Mouse (Mus musculus) monocyte, adult 5-6 weeks (primary cell): ENCODE data around the gene Rmi2. TPM values are rescaled to one million over a fixed set of nuclear protein-coding genes. Genes with fewer than 3 reads are reported as not detected.

Experiments
- ATAC-seq: fragments of 153-309, 156-312 bp; replicated peaks from 2 replicates; pipeline ENCODE4 v1.8.0; 2017; ENCODE audit warnings: mild to moderate bottlenecking; ENCODE audit not compliant: low TSS enrichment, insufficient number of reproducible peaks, severe bottlenecking, poor library complexity, low FRiP score
- total RNA-seq: library from RNA; stranded (forward); fragments of 200-1000, 200-491, 200-594 nt; gene quantifications from 3 replicates; pipeline ENCODE4 v1.2.3, GENCODE M21; 2017

The Rmi2 gene
- total RNA-seq, 1 experiment from 2014 or later: not detected

DNA sequence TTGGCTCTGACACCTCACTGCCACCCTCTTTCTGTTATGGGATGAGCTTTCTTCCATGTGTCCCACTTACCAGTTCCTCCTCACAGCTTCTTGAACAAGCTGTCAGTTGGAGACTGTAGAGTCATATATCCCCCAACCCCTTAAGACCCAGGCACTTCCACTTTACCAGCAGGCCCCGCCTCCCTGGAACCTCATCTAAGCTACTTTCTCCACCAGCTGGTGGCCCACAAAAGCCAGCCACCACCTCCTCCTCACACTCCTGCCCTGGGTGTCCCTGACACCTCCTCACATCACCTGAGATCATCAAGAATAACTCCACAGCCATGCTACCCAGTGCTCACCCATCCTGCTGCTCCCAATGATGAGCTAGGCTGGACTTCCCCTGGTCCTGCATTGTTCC is 65.9 kb downstream of the Rmi2 start:
- ATAC-seq: no peak

DNA sequence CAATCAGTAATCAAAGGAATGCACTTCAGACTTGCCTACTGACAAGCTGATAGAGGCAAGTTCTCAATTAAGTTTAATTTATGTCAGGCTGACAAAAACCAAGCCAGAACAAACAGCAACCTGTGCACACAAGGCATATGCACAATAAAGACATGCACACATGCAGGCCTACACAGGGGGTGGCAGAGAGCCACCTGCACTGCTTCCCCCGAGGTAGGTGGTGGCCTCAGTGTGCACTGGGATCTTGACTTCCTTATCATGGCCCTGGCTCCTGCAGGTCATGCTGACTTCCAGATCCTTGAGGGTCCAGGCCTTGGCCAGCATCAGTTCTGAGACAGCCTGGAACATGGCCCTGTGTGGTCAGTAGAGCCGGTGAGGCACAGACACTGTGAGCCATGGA is 67.1 kb downstream of the Rmi2 start:
- ATAC-seq: no peak

DNA sequence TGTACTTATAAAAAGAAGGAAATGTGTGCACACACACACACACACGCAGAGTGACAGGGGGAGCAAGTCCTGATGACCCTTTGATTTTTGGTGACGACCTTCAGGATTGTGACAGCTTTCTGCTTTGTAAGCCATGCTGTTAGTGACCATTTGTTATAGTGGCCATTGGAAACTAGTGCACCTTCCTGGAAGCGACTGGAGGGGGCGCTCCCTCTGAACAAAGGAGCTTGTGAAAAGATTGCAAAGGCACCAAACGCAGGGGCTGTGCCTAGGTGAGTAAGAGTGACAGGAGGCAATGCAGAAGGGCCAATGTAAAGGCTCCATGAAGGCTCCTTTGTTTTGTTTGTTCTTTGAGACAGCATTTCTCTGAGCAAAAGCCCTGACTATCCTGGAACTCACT is 68.0 kb downstream of the Rmi2 start:
- no peak for ATAC-seq

DNA sequence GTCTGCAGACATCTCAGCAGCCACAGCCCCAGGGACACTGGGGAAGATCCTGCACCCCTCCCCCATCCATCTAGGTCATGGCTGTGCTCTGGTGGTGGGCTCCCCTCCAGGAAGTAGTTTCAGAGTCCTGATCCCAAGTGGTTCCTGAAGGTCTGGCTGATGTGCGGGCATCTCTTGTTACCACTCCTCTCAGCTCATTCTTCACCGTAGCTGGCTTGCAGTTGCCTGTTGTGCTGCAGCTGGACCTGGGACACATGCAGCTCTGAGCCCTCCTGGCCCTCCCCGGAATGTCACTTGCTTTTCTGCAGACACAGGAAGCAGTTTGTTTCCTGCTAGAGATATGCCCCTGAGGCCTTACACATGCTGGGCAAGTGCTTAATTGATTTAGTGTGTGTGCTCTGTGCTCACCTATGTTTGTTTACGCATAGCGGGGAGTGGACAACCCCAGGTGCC is 70.8 kb downstream of the Rmi2 start:
- ATAC-seq: no peak

DNA sequence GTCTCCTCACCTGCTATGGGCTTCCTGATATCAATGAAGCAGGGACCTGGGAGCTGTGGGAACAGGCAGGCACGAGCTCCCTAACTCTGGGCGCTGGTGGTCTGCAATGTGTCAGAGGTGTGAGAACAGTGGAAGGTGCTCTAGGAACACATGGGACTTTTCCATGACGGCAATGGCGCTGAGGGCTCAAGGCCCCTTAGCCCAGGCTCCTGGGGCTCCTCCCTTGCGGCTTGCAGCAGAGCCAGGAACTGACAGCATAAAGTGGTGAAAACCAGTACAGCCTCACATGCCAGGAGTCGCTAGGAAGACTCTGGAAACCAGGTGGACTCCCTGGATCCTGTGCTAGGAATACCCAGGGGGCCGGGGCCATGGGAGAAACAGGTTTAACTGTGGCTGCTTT is 75.7 kb downstream of the Rmi2 start:
- ATAC-seq: no peak

DNA sequence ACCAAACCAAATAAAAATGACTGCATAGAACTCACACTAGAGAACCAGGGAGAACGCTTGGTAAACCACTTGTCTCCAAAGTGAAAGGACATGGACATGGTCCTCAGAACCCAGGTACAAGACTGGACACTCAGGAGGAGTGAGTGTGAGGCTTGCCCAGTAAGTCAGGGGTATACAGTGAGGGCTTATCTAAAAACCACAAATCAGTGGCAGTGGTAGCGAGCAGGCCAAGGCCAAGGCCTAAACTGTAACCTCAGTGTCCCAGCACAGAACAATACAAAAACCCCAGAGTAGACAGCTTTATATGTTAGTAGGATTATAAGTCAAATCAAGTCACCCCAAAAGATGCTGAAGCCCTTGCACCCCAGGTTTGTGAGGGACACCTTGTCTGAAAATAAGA is 76.2 kb downstream of the Rmi2 start:
- ATAC-seq: no peak

DNA sequence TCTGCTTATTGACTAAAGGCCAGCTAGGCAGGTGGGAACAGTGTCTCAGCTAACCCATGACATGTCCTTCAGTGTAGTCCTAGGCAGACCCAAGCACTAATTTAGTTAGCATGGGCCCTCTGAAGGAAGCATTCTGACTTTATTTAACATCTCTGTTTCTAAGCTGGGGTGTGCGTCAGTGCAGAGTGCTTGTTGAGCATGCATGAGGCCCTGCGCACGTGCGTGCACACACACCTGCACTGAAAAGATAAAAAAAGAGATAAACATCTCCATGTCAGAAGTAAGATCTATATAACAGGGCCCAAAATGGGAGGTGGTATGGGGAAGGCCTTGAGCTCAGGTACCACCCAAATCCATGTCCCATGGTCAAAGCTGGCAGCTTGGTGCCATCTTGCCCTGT is 80.2 kb downstream of the Rmi2 start:
- no peak for ATAC-seq

DNA sequence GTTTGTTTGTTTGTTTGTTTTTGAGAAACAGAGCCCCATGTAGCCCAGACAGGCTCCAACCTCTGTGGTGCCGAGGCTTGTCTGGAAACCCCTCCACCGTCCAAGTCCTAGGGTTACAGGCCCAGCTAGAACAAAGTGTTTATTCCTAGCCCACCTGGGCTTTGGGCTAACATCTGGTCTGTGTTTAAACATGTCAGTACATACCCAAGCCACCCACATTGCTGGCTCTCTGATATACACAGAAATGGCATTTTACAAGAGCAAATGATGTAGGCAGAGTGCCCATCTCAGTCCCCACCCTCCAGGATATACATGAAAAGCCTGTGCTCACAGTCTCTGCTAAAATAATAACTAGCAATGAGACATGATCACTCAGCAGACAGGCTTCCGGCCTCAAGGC is 81.4 kb downstream of the Rmi2 start:
- no peak for ATAC-seq

DNA sequence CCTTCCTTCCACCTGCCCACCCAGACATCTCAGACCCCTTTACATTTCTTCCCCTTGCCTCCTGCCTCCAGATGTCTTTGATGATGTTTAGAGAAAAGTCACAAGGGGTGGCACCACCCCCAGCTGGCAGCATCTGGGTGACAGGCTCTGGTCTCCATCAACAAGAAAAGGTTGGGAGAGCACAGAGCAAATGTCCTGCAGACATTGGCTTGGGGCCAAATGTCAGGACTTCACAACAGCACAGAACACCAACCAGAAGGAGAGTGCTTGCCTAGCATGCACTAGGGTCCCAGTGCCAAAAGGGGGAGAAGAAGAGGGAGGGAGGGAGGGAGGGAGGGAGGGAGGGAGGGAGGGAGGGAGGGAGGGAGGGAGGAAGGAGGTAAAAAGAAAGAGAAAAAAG is 85.0 kb downstream of the Rmi2 start:
- no peak for ATAC-seq

DNA sequence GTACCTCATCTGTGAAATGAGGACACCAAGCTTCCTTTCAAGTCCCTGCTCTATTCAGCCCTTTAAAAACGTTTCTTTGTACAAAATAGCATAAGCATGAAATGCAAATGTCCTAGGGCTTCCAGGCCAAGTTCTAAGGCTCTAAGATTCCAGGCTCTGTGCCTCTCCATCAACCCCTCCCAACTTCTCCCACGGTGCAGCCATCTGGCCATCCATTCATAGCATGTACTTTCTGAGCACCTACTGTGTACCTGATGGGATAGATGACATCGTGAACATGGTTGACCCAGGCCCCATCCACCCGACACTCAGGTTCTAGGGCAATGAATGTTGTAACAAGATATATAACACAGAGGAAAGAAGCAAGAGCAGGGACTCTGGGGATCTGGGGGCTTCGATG is 88.7 kb downstream of the Rmi2 start:
- no peak for ATAC-seq

DNA sequence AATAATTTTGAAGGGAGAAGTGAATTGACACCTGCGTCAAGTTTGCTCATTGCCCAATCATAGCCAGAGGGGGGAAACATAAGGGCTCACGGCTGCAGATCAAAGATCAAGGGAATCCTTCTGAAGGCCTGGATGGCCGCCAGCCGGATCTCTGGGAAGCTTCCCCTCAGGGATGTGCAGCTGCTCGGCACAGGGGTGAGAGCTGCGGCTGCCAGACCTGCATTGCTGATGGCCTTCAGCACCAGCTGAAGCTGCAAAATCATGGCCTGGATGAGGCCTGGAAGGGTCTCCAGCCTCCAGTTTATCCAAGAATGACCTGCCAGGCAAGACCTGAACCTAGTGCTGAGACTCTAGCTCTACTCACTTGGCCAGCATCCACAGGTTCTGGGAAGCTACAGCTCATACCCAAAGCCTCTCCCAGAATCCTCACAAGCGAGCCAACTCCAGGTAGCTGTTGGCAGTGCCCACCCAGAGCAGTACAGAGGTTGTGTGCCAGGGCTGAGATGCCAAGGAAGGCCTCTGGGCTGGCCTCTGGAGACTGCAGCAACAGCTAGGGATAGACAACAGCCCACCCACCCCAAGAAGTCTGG is 90.8 kb downstream of the Rmi2 start:
- no peak for ATAC-seq

DNA sequence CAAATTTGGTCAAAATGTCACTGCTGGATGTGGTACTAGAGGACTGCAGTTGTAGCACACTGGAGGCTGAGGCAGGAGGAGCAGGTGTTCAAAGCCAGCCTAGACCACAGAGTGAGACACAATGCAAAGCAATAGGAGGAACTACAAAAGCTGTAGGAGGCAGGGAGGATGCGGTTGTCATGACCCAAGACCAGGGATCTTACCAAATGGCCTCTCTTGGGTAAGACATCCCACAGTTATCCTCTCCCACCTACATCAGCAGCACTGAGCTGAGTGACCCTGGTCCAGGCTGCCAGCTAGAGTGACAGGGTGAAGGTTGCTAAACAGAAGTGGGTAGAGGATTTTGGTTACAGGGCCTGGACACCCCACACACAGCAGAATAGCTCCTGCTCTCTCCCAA is 92.2 kb downstream of the Rmi2 start:
- ATAC-seq: no peak

DNA sequence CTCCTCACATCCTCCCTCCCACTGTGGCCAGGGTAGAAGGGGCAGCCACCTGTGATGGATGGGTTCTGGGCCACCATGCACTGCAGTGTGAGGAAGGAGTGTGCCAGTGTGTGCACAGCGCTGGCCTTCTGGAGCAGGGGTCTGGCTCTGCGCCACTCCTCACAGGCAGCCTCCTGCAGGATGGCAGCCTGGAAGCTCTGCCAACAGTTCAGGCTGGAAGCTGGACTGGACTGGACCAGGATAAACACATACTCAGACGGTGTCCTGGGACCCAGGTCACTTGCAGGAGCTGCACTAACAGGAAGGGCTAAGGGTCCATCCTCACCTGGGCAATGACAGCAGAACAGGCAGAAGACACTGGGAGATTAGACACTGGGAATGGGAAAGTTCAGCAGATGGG is 98.5 kb downstream of the Rmi2 start:
- no peak for ATAC-seq

DNA sequence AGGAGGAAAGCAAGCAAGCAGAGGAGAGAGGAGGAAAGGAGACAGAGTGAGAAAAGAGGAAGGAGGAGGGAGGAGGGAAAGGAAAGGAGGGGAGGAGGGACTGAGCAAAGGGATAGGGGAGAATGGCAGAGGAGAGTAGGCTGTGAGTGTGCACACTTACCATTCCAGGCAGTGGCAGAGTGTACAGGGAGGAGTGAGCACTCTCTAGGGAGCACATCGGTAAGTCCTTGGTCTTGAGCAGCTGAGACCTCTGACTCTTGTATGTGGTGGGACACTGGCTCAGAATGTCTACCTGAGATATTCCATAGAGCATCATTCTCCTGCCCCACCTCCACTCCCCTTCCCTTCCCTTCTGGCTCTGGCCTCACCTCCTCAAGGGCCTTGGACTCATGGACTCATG is 99.2 kb downstream of the Rmi2 start:
- ATAC-seq: 0 out of 2 replicates have a peak, but pooled peaks have one; percentile 17

DNA sequence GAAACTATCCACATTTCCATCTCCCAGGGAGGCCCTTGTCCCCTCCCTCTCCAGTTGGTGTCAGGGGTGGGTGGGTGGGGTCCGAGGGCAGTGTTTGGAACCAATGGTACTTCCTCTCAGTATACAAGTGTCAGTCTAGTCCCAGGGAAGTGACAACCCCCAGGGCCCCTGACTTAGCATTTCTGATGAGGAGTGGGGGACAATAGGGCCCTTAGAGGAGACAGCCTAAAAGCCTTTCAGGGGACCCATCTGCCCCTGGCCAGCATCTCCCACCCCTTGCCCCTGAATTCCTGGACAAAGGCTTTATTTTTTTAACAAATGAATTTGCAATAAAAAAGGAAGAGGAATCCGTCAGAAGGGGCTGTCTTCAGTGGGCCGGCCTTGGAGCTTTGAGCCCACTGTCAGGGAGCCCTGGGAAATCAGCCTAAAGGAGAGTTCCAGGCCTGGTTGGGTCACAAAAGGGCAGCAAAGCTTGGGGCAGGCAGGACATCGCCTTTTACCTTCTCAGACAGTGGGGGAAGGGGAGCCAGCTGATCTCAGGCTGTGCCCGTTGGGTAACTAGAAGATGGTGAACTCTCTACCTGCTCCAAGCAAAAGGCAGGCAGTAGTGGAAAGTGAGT is 102.0 kb downstream of the Rmi2 start:
- ATAC-seq: no peak

DNA sequence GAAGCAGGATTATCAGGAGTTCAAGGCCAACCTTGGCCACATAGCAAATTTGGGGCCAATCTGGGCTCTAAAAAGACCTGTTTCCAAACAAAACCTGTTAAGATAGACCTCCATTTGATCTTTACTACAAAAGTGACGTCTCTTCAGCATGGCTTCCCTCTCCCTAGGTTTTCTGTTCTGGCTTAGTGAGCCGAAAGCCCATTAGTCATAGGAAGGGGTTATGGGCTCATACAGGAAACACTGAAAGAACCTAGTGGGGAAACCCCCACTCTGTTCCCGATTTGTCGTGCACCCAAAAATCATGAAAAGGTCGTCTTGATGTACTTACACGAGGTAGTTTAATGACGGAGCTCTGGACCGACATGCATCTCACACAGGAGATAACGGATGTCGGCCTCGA is 102.6 kb downstream of the Rmi2 start:
- no peak for ATAC-seq

DNA sequence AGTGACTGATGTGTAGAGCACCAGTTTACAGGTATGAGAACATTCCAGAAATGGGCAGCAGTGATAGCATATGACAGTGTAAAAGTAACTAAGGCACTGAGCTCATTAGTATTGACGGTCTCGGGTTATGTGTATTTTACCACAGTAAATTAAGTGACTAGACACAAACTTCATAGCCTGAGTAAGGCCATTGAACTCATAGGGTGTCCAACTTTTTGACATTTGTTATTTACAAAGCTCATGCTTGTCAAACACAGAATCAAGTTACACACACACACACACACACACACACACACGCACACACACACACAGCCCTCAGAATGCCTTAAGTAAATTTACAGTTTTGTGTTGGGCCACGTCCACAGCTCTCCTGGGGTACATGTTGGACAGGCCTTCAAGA is 105.1 kb downstream of the Rmi2 start:
- ATAC-seq: no peak

DNA sequence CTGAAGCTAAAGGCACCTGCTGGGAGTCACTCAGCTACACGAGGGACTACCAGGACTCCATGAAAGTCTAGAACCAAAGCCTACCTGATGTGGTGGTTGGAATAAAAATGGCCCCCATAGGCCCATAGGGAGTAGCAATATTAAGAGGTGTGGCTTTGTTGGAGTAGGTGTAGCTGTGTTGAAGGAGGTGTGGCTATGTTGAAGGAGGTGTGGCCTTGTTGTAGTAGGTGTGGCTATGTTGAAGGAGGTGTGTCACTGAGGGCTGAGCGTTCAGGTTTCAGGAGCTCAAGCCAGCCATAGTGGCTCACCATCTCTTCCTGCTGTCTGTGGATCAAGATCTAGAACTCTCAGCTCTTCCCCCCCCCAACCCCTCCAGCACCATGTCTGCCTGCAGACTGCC is 105.8 kb downstream of the Rmi2 start:
- ATAC-seq: no peak
